Mouse (Mus musculus): ENCODE results near the gene Ddx47.

Gene Ddx47

DNA sequence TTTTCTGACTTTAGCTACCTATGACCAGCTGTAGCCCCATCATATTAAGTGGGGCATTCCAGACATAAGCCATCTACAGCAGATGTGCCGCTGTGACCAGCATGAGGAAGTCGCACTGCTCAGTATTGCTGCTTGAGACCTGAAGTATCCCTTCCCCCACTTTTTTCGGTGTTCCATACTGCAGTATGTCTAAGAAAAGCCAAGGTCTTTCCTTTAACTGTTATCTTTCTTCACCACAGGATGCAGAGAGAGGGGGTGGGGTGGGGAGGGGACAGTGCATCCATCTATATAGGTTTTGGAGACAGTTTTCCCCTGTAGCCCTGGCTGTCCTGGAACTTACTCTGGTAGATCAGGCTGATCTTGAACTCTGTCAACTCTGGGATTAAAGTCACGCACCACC lies 5.0 kb upstream of the Ddx47 start:
- no peak for DNase-seq (ENCODE audit: low spot score)

DNA sequence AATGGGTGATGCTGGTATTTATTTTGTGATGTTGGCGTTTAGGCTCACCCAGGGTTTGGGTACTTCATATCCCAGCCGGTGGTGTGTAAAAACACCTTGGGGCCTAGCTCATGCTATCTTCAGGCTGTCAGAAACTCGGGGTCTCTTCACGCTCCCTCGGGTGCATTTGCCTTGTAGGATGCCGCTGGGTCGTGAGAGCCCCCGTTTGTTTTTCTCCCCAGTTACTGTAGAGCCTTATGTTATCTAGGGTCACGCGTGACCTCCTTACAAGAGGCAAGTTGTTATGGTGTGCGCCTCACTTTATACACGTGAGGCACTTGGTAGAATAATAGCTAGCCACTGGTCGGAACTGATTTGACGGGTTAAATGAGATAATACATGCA lies 313 bp downstream of the Ddx47 start:
- DNase-seq (ENCODE audit: low spot score) = no peak

DNA sequence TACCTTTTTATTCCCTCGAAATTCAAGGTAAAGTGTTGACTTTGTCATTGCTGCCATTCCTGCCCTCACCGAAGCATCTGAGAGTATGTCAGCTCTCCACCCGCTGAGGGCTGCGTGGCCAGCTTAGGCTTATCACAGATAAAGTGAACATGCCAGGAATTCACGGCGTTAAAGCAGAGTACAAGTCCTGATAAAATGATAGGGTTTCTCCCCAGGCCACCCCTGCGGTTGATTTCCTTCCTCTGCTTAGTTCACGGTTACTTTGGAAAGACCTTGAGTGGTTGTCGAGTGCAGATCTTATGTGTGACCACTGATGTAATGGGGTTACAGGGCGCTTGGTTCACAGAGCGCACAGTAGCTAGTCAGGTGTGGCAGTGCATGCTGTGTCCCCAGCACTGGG lies 5.8 kb downstream of the Ddx47 start:
- DNase-seq (ENCODE audit: low spot score) = no peak

DNA sequence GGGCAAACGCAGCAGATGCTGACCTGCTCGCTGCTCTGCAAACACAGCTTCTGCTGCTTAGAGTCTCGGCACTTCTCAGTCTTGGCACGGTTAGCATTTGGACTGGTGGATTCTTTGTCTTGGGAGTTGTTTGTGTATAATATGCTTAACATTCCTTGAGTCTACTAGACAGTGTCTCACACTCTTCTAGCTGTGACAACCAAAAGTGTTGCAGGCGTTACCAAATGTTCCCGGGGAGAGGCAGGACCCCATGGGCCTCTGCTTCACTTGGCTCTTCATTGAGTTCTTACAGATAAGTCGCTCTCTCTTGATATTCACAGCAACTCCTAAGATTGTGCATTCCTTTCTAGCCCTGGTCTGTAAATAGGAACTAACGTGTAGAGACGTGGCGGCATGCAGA lies 8.2 kb downstream of the Ddx47 start:
- no peak for DNase-seq (ENCODE audit: low spot score)

DNA sequence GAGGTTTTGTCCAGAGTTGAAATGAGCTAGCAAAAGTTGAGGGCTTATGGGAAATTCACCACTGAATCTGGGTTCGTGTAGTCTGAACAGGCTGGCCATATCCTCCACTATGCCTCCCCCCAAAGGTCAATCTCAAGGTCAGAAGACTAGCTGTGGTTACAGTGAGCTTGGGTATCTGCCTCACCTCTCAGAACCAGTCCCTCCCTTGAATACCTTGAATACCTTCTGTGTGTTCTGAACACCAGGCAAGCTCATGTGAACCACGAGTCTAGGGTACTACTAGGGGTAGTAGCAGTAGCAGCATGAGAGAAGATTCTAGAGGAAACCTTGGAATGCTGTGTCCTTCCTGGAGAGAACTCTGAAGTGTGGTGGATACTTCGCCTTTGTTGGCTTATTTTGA lies 10.2 kb downstream of the Ddx47 start:
- DNase-seq (ENCODE audit: low spot score) = no peak

DNA sequence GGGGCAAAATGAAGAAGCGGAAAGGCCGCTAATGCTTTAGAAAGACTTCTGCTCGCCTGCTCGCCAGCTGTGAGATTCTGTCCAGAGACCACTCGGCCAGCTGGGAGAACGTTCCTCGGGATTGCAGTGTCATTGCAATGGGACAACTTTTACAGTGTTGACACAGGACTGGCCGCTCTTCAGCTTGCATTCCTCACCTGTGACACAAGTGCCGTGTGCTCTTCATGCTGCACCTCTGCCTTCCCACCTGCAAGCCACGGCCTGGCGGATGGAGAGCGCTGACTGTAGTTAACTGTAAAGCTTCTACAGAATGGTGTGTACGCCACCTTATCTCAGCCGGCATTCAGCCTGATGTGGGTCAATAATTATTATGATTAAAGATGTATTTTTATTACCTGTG lies 12.0 kb downstream of the Ddx47 start:
- no peak for DNase-seq (ENCODE audit: low spot score)

DNA sequence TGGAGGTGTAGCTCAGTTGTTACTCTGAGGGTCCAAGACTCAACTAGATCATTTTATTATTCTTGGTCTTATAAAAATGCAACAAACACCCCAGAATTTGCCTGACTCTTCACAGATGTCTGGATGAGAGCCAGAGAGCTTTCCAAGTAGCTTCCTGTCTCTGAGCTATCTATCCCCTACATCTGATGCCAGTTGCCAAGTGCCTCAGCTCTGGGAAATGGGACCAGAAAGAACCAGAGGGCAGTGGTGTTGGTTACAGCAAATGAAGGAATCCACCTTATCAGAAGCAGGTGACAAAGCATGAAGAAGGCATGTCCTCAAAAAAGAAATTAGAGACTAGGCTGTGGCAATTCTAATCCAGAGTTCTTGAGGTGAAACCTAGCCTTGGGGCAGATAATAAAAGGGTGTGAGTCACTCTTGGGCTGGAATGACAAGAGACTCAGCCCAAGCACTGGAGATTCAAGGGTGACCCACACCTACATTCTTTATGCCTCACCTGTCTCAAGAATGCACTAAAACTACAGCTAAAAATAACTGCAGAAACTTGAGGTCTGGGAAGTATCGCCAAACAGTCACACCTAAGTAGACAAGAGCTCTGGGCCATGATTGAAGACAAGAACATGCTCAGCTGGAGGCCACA lies 13.5 kb downstream of the Ddx47 start:
- peak; percentile 19 for DNase-seq (ENCODE audit: low spot score)

DNA sequence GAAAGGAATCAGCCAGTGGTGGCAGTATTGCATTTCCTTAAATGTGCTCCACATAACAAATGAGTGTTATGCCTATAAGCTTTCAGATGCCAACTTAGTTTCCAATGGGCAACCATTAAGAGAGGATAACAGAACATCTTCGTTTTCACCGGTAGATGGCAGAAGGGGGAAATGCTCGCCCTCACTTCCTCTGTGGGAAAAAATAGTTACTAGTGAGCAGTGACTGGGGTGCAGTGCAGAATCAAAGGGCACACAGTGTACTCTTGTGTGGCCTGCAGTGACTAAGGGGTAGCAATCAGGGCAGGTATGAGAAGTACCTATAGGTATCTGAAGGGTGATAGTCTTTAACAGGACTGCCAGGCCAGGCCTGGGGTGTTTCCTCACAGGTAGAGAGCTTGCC lies 14.8 kb downstream of the Ddx47 start:
- DNase-seq (ENCODE audit: low spot score) = peak; percentile 53

DNA sequence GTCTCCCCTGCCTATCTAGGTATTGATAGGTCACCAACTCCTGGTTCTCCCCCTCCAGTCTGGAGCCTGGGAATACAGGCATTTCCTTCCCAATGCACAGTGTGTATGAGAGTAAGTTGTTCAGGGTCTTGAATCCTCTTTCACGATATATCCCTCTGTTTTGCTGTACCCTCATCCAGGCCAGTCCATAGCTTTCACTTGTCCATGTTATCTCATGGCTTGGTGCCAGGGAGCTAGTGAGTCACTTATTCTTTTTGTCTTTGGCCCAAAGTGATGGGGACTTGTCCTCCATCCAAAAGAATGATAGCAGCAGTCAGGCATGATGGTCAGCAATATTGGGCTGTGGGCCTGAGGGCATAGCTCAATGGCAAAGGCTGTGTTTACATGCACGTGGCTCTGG lies 15.3 kb downstream of the Ddx47 start:
- DNase-seq (ENCODE audit: low spot score) = no peak

DNA sequence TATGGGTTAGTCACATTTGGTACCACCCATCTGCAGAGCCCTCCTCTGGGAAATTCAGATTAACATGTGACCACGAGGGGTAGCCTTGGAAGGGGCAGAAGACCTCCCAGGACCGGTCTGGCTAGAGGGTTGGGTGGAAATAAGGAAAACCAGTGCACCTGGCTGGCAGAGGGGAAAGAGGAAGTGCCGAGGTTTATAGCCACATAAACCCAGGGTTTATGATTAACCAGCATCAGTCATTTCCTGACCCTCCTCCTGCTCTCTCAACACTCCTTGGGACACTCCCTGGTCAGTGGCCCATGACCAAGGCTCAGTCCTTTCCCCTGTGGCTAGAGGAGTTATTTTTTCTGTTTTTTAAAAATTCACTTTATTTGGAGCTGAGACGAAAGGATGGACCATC lies 17.8 kb downstream of the Ddx47 start:
- no peak for DNase-seq (ENCODE audit: low spot score)

DNA sequence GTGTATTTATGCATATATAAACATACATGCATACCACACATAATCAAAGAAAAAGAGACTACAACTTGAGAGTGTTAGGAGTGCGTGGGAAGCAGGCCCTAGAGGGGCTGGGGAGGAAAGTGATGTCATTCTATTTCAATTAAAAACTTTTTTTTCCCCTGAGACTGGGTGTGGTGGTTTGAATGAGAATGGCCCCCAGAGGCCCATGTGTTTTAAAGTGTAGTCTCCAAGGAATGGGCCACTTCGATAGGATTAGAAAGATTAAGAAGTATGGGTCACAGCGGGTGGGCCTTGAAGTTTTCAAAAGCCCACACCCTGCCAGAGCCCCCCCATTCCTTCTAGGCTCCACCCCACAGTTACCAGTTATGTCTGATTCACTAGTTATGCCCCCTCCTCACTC lies 27.3 kb downstream of the Ddx47 start:
- DNase-seq (ENCODE audit: low spot score) = no peak

DNA sequence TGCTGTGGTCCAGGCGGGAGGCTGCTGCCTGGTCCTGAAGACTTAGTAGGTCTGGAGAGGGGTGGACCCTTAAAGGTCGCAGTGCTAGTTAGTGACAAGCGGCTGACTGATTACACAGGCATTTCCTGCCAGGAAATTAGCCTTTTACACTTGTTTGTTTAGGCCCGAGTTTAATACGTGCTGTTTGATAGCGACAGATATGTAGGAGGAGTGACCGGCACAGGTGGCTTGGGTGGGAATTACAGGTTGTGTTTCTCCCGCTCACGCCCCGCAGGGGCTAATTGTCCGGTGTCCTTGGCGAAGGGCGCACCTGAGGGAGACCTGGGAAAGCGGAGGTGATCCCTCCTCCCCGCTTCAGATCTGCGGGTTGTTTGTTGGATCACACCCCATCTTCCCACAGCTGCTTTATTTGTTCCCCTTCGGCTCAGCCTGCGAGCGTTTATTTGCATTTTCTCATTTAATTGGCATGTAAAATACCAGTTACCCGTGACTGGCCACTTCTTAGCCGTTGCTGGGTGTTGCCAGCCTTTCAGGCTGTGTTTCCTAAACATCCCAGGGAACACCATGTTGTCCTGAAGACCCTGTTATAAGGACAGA lies 29.0 kb downstream of the Ddx47 start:
- DNase-seq (ENCODE audit: low spot score) = no peak

DNA sequence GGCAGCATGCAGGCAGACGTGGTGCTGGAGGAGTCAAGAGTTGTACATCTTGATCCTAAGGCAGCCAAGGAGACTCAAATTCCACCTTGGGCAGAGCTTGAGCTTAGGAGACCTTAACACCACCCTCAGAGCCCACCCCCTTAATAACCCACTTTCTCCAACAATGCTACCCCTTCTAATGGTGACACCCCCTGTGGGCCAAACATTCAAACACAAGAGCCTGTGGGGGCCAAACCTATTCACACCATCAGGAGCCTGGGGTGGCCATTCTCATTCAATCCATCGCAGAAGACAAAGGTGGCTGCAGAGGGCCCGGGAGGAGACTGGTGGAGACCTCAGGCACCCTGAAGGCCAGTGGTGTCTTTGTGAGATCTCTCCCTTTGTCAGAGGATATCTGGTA lies 30.5 kb downstream of the Ddx47 start:
- no peak for DNase-seq (ENCODE audit: low spot score)

DNA sequence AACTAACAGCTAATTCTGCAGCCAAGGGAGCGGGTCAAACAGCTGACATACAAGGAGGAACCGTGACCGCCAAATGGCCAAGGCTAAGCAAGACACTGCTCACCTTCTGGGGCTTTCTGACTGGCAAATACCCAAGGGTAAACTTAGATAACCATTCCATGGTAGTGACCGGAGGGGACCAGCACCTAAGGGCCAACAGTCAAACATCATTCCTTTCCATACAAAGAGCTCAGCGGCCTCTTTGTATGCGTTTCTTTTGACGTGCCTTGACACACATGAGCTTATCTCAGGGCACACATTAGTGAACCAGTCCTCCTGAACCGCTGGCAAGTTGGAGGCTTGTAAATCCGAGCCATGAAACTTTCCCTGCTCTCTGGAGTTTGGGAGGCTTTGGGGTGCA lies 35.9 kb downstream of the Ddx47 start:
- no peak for DNase-seq (ENCODE audit: low spot score)

DNA sequence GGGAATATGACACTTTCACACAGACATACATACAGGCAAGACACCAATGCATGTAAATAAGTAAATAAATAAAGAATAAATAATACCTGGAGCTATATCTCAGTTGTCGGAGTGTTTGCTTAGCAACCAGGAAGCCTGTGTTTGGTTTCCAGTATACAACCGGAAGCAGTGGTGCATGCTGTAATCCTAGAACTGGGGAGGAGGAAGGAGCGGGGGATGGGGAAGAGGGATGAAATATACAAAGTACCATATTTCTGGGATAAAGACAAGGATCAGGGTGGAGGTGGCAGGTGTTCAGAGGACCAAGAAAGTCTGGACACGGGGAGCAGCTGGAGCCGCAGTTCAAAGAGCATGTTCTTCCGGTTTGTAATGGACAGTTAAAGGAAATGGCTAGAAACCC lies 37.1 kb downstream of the Ddx47 start:
- DNase-seq (ENCODE audit: low spot score) = peak; percentile 67

DNA sequence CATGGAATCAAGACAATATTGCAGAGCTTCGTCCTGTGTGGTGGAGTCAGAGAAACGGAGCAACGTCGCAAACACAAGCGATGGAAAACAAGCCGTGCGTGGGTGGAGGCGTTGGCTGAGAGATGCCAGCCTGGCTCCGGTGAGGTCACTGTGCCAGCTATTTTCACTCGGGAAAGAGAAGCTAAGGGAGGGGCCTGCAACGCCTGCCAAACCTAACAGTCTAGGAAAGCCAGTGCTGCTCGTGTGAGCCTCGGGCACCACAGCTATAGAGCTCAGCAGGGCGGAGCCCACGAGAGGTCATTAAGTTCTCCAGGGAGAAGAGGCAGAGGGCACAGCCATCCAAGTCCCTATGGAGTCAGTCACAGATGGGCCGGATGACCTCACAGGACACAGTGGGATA lies 37.5 kb downstream of the Ddx47 start:
- peak; percentile 87 for DNase-seq (ENCODE audit: low spot score)

DNA sequence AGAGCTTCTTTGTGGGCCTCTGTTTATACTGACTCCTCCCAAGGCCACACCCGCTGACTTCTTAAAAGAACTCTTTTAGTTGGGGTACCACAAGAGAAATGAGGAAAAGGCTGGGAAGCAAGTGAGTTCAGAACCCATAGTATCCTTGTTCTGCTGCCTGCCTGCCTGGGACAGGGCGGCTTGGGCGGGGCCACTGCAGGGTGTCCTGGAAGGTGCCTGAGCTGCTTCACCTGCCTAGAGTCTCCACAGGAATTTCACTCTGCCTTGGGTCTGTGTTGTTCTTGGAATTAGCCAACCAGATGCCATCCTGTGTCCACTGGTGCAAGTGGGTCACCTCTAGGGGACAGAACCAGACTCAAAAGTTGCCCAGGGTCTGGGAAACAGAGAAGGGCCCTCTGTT lies 42.4 kb downstream of the Ddx47 start:
- no peak for DNase-seq (ENCODE audit: low spot score)

DNA sequence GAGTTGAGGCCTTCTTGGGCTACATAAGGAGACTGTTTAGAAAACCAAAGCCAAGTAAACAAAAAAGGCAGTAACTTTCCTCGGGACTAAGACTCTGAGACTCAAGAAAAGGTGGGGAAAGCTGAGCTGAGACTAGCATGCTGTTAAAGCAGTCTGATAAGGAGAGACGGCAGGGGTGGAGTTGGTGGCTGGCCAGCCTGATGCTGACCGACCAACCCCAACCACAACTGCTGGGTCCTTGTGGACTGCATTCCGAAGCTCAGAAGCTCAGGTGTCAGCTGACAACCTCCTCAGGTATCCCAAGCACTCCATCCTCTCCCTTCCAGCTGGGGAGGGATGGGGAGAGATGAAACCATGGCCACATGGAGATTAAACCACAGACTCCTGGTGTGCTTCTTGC lies 44.5 kb downstream of the Ddx47 start:
- no peak for DNase-seq (ENCODE audit: low spot score)

DNA sequence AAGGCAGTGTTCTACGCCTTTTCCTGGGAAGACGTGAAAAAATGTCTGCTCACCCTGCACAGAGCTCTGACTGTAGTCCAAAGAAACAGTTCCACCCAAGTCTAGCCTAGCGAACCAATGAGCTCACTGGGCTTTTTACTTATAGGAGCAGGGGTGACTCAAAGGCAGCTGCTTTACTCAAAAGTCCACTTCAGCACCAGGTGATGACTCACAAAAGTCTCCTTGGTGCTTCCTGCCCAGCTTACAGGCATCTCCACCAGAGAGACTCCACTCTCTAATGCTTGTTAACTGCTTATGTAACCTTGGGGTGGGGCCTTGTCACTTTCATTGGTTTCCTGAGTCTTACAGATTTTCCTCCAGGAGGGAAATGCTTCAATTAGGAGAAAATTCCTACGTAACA lies 49.3 kb downstream of the Ddx47 start:
- no peak for DNase-seq (ENCODE audit: low spot score)

DNA sequence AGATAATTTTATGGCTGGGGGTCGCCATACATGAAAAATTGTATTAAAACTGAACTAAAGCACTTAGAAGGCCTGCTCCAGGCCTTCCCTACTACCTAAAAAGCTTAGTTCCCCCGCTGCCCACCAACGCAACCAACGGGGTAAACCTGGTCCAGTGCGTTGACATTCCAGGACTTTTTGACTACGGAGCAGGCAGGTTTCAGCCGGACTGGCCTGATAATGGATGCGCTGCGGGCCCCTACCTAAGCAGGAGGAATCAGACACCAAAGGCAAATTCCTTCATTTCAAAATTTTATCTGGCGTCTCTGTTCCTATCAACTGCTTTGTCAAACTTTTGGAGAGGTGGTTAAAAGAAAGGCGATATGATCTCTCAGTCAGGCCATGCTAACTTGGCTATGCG lies 53.2 kb downstream of the Ddx47 start:
- no peak for DNase-seq (ENCODE audit: low spot score)

DNA sequence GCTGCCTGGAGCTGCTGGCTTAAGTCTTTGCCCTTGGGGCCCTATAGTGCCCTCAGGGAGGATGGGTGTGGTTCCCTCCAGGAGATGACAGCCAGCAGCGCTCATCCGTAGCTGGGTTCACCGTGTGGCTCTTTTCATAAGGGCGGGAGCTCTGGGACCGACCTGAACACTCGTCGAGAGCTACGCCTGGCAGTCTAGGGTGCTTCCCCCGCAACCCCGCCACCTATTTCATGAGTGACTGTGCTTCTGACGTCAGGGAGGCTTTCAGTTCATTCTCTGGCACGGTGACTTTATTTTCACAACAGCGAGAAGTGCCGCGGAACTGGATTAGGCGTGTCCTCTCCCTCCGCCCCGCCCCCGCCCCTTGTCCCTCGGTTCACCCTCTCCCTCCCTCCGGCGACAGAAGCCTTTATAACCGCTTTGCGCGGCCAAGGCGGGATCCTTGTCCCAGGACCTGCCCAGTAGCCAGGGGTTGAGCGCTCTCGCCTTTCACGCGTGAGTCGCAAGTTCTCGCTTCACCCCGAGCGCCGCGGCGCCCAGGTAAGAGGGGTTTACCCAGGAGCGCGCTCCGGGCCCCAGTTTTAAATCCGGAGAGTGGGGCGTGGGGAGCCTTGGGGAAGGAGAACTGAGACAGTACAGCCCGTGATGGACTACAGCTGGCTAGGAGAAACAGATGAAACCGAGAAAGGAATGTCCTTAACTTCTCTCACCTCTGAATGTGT lies 54.0 kb downstream of the Ddx47 start, which contains the start of gene Gprc5a:
Gene Gprc5a (plus strand): TSS at position 416 of the 722 bp plus-strand sequence.
- peak; percentile 77 for DNase-seq (ENCODE audit: low spot score)

DNA sequence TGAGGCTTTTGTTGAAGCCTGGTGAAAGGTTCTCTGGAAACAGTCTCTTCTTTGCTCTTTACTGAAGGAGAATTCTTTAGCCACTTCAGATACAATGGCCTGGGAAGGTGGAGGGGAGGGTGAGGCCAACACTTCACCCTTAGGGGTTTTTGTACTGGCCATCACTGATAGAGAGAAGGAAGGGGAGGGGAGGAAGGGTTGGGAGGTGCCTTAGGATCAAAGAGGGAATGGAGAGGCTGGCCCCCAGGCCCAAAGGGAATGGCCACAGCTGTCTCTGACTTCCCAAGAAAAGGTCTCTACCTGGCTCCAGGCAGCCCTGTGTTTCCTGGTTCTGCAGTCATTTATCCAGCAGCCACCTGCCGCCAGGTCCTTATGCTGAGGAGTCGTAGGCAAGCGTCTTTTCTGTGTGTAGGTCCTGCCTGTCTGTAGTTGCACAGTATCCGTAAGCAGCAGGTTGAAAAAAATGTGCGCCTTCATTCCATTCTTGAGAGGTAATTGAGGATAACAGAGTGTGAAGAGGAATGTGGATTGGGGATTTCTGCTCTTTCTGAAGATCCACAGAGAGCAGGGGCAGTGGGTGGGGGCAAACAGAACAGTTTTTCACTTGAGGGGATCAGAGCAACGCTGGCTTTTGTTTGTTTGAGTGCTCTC lies 55.5 kb downstream of the Ddx47 start:
- no peak for DNase-seq (ENCODE audit: low spot score)

DNA sequence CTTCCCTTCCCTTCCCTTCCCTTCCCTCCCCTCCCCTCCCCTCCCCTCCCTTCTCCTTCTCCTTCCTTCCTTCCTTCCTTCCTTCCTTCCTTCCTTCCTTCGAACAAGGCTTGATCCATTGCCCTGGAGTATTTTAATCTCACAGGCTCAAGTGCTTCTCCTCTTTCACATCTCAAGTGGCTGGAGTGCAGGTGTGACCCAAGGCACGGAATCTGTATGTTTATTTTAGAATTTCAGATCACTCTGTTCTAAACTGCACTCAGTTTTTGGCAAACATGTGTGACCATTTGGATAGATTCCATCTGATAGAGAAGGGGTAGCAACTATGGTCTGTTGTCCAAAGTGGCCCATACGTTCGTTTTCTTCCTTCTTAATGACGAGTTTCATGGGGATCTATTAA lies 56.8 kb downstream of the Ddx47 start:
- no peak for DNase-seq (ENCODE audit: low spot score)
